Mouse (Mus musculus) brown adipose tissue, adult 24 weeks (tissue): ENCODE data around the gene D7Ertd443e. TPM values are rescaled to one million over a fixed set of nuclear protein-coding genes. Genes with fewer than 3 reads are reported as not detected.

ENCODE experiments used
- H3K27ac ChIP-seq: fragments of 200-500 bp; replicated peaks from 2 replicates; pipeline ENCODE4 v1.5.1; 2012; ENCODE audit warnings: low read depth, mild to moderate bottlenecking, low read length
- H3K4me1 ChIP-seq: fragments of 200-500 bp; 2 replicates; pipeline ENCODE4 v1.6.1; 2012; ENCODE audit warnings: low read length, mixed read lengths; ENCODE audit not compliant: control insufficient read depth, insufficient read depth, insufficient read length
- H3K4me3 ChIP-seq: fragments of 200-500 bp; 2 replicates; pipeline ENCODE4 v1.5.1; 2012; ENCODE audit warnings: low read depth, mild to moderate bottlenecking, low read length, moderate library complexity; ENCODE audit not compliant: insufficient read depth
- polyA plus RNA-seq: library from polyadenylated mRNA; stranded (reverse); fragments of >200 nt; gene quantifications from 2 replicates; pipeline ENCODE4 v1.2.4, GENCODE M21; 2012; ENCODE audit not compliant: missing spikeins, insufficient read depth, insufficient read length

The D7Ertd443e gene
- polyA plus RNA-seq, 1 experiment: not detected

DNA sequence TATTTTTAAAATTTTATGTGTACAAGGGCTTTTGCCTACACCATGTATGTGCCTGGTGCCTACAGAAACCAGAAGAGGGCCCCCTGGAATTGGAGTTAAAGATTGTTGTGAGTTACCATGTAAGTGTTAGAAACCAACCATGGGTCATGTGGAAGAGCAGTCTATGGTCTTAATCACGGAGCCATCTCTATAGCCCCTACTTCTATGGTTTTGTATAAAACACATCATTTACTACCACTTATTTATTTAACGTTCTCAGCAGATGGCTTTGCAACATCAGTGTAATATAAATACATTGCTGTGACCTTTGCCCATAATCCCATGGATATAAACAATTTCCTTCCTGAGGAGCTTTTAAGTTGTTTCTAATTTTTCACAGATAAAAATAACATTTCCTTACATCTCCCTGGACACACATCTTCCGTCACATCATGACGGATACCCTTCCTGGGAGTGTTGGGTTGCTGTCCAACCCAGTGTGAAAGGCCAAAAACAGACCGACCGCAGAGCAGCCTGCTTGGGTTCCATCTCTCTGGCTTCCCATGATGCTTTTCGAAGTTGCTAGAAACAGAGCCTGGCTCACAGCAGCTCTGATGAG is 135.1 kb downstream of the D7Ertd443e start:
- Histone ChIP-seq H3K4me1 (peaks cover 7% of the 10 kb centered on the region; the same call in 1 of the 2 replicates), H3K27ac (no peak overlapping the region), H3K4me3 (no peak overlapping the region)

DNA sequence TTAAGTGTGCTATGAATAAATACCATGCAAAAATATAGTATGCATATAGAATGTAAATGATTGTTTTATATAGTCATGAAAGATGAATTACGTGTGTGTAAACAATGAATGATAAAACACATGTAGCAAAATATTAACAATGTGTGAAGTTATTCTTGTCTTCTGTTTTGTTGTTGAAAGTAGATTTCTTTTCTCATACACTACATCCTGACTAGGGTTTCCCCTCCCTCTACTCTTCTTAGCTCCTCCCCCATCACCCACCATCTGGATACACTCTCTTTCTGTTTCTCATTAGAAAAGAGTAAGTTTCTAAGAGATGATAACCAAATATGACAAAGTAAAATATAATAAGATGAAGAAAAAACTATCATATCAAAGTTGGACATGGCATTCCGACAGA is 137.4 kb downstream of the D7Ertd443e start:
- Histone ChIP-seq H3K4me1 (peaks cover 7% of the 10 kb centered on the region; the same call in 1 of the 2 replicates), H3K27ac (no peak overlapping the region), H3K4me3 (no peak overlapping the region)

DNA sequence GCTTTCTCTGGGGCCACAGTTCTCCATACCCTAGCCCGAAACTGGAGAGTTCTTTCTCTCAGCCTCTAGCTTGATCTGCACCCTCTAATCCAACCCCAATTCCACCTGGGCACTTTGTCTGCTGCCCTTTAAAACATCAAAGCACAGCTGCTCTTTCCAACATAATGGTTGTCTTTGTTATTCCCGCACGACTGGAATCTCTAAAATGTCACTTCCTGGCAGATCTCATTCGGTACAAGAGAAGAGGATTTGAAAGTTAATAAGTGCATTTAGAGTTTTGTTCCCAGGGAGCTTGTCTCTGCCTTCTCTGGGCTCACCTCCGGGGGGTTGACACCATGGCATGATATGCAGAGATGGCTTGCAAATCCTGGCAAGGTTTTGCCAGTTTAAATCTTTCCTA is 138.8 kb downstream of the D7Ertd443e start:
- no peak overlapping the region for H3K4me3 ChIP-seq
- H3K27ac ChIP-seq: no peak overlapping the region
- H3K4me1 ChIP-seq: peaks cover 9% of the 10 kb centered on the region; the same call in 1 of the 2 replicates

DNA sequence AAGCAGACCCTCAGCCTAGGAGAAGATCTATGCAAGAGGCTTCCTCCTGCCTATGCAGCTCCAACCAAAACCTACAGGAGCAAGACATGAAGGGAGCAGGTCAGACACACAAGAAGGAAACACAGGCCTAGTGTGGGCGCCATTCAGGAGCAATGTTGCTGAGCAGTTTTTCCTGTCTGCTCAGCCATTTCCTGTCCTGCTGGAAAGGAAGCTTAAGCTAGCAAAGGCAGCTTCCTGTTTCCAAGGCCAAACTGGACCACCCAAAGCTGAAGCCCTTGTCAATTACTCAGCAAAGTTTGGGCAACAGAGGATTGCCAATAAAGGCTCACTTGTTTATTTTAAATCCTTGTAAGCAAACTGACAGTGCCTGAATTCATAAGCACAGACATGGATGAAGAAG is 142.7 kb downstream of the D7Ertd443e start:
- H3K27ac ChIP-seq: 0 out of 2 replicates have a peak overlapping the region, but pooled peaks have one; percentile 50
- peaks cover 6% of the 10 kb centered on the region; the same call in 1 of the 2 replicates for H3K4me1 ChIP-seq
- no peak overlapping the region for H3K4me3 ChIP-seq

DNA sequence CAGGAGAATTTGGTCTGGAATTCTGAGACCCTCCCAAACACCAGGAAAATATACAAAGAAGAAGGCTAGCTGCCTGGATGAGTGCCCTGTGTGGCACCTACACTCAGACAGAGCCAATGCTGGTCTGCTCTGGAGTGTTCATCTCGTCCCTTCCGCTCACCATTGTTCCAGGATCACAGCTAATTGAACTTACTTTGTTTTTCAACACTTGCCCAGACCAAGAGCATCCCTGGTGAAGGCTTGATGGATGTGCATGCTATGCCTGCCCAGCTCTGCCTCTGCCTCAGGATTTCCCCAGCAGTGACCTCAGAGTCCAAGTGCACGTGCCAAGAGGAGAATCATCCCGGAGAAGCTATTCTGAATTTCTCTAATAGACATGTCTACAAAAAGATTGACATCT is 144.2 kb downstream of the D7Ertd443e start:
- Histone ChIP-seq H3K4me1 (peaks cover 2% of the 10 kb centered on the region; the same call in 1 of the 2 replicates), H3K4me3 (no peak overlapping the region), H3K27ac (no peak overlapping the region)

DNA sequence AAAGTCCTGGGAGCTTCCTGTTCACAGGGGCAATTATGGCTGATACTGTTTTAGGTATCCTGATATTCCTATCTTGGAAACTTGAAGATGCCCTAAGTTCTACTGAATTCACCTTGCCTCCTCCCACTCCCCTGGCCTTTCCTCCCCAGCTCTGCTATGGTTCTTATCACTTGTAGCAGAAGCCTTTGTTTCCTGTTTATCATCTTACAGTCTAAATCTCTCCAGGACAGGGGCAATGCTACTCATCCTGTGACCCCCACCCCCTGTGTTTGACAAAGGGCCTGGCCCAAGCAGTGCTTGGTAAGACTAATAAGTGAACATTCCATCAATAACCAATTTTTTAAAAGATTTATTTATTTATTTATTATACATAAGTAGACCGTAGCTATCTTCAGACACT is 144.9 kb downstream of the D7Ertd443e start:
- no peak overlapping the region for H3K4me3 ChIP-seq
- no peak overlapping the region for H3K27ac ChIP-seq
- H3K4me1 ChIP-seq: peaks cover 2% of the 10 kb centered on the region; the same call in 1 of the 2 replicates

DNA sequence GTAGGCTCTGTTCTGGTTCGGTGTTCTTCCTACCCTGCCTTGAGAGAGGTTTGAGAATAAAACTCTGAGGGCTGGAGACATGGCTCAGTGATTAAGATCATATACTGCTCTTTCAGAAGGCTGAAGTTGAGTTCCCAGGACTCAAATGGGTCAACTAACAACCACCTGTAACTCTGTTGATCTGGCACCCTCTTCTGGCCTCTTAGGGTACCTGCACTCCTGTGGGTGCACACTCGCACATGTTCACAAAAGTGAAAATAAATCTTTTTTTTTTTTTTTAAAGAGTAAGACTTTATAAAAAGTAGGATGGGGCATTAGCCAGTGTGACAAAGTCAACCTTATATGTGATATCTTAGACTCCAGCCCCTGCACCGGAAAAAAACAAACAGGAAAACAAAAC is 146.6 kb downstream of the D7Ertd443e start:
- no peak overlapping the region for H3K4me3 ChIP-seq
- no peak overlapping the region for H3K27ac ChIP-seq

DNA sequence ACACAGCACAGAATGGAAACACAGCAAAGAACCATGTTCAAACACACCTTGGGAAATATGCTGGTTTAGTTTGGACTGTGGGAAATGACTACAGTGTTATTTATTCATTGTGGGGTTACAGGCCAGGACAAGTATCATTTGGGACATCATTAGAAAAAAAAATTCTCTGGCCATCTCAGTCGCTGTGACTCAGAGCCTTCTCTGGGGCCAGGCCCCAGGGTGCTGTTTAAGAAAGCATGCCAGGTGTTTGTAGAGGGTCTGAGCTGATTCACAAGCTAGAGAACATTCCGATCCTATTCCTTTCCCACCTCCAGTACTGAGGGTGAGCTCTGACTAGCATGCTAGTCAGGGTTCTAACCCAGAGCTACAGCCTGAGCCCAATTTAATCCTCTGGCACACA is 148.1 kb downstream of the D7Ertd443e start:
- Histone ChIP-seq H3K4me1 (no peaks in the 10 kb centered on the region), H3K4me3 (no peak overlapping the region), H3K27ac (no peak overlapping the region)

More for the DNA sequence above, 146.6 kb downstream of the D7Ertd443e start:
- H3K4me1 ChIP-seq: peaks cover 2% of the 10 kb centered on the region; the same call in 1 of the 2 replicates

DNA sequence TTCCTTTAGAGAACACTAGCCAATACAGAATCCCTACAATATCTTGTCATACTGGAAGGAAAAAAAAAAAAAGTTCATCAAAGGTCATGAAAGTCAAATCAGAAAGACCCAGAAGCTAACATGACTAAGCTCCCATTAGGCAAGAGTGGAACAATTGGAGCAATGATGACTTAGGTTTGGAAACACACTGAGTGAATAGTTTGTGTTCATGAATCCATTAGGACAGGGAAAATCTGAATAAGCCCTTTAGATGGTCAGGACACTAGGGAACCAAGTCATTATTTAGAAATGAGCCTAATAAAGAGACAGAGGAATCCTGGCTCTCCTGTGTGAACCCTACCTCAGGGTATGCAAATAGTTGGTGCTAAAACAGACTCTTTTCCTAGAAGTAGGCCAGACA is 148.7 kb downstream of the D7Ertd443e start:
- Histone ChIP-seq H3K27ac (no peak overlapping the region), H3K4me3 (no peak overlapping the region), H3K4me1 (no peaks in the 10 kb centered on the region)

DNA sequence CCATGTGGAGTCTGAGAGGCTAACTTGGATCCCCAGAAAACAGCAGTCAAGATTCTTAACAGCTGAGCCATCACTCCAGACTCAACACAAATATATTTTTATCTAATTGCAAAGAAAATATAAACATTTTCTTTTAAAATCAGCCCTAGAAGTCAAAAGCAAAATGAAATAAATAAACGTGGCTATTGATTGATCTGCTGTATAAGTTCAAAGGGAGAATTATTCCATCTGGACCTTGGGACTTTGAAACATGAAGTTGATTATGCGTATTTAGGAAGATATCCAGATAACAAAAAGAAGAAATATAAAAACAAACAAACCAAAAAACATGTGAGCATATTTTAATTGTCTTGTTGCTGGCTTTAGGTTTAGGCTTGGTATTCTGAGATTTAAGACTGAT is 149.9 kb downstream of the D7Ertd443e start:
- H3K4me1 ChIP-seq: no peaks in the 10 kb centered on the region
- no peak overlapping the region for H3K27ac ChIP-seq
- no peak overlapping the region for H3K4me3 ChIP-seq

DNA sequence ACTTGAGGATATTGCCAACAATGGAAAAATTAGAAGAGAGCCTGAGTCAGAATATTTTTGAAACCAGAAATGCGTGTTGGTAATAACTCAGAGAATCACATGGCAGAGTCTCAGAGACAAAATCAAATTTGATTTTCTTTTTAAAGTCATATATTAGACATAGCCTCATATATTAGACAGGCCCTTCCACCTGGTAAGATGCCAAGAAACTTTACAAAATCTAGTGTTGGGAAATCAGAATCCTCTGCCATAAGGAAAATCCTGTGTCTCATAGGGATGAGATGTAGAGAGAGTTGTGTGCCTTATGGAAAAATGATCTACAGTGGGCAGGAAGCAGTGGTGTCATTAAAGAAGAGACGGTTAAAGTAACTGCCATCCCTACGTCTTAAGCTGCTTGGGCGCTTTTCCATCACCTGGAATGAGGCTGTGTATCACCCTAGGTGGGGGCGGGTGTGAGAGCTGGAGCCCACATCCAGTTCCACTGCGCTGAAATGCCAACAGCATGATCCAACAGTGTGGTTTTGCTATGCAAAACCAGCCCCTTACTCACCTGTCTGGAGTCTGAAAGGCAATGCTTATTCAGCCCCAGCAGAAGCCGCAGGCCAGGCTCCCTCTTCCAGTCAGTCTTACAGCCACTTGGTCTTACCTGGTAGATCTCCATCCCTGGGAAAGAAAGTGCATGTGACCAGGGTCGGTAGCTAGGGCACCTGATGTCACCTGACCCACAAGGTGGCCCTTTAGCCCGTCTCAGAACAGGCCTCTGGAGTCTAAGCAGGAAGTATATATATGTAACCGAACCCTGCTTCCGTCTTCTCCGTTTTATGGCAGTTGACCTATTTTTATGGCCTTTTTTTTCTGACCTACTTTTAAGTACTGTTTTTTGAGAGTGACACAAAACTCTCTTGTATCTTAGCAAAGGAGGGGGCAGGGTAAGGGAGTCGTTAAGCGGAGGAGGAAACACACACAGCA is 153.8 kb downstream of the D7Ertd443e start, which contains the start of gene Adam12:
Gene Adam12 (minus strand): TSS at position 769 of the 969 bp plus-strand sequence.
- no peak within 1 kb of the TSS for H3K4me3 ChIP-seq
- H3K27ac ChIP-seq: no peak within 1 kb of the TSS
- peaks cover 7% of the 10 kb centered on the region; the same call in 1 of the 2 replicates for H3K4me1 ChIP-seq

DNA sequence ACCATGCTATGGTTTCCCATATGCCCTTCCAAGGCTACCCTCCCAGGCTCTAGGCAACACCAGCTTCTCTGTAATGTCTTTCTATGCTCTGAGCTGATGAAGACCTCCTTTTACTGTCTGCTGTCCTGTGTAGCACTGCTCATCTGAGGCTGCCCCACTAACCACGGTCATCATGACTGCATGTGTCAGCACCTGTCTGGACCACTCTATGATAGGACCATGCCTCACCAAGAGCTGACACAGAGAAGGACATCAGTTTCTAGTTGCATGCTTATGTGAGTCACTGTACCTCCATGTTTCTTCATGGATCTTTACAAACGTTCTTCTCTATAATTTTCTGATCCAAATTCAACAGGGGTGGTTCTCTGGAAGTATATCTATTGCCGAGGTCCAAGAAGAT is 154.8 kb downstream of the D7Ertd443e start:
- H3K4me1 ChIP-seq: peaks cover 7% of the 10 kb centered on the region; the same call in 1 of the 2 replicates
- no peak overlapping the region for H3K4me3 ChIP-seq
- no peak overlapping the region for H3K27ac ChIP-seq

DNA sequence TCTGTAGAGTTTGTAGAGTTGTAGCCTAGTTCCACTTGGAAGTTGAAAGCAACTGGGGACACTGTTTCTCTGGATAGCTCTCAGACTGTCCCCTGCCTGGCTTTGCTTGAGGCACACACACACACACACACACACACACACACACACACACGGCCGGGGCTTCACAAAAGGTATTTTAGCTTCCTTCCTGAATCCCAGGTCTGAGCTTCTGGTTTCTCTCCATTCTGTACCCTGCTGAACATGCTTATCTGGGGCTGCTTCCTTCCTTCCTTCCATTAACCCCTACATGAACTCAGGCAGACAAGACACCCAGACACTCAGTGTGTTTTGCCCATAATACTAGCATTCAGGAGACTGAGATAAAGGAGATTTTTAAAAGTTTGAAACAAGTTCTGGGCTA is 155.6 kb downstream of the D7Ertd443e start:
- no peak overlapping the region for H3K27ac ChIP-seq
- no peak overlapping the region for H3K4me3 ChIP-seq
- peaks cover 7% of the 10 kb centered on the region; the same call in 1 of the 2 replicates for H3K4me1 ChIP-seq

DNA sequence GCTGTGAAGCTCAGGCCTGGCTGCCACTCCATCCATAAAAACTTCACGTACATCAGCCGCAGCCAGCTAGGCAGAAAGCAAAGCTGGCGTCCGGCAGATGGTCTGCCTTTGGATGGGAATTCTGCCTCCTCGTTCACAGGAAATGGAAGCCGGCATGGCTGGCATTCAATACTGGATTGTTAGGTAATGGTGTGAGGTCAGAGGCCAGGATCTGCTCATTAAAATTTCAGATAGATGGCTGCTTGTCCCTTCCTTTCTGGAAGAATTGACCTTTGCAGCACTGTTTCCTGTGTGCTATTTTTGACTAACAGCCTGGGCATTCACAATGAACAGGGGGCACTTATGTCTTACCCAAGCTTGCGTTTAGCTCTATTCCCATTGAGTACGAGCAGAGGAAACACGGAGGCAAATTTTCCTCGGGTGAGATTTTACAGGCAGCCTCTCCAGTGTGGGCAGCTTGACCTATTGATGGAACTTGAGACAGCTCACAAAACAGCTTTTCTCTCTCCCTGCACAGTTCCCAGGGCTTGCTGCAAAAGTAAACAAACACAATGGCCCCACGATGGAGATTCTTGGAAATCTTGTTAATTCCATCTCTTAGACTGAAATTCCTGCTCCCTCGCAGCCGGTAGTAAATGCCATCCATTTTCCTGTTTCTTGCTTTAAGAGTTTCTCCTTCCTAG is 157.5 kb downstream of the D7Ertd443e start:
- Histone ChIP-seq H3K27ac (no peak overlapping the region), H3K4me3 (no peak overlapping the region), H3K4me1 (peaks cover 7% of the 10 kb centered on the region; the same call in 1 of the 2 replicates)

DNA sequence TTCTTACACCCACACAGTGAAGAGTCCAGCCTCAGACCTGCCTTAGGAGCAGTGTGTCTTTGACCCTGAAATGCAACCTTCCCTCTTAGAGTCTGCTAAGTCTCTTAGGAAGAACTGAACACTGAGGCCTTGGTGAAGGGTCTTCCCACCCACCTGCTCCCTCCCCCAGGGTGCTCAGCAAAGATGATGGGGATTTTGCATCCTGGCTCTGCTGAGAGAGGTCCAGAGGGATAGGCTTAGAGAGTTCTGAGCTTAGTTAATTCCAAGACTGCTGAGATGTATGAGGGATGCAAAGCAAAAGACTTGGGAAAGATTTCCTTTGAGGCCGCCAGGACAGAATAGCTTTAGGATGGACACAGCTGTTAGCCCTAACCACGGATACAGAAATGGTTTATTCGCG is 158.4 kb downstream of the D7Ertd443e start:
- H3K4me1 ChIP-seq: peaks cover 9% of the 10 kb centered on the region; the same call in 1 of the 2 replicates
- H3K27ac ChIP-seq: no peak overlapping the region
- H3K4me3 ChIP-seq: no peak overlapping the region
